Mouse (Mus musculus) embryonic facial prominence, embryonic 15.5 days (tissue): ENCODE measurements around the gene Gramd4. TPM values are rescaled to one million over a fixed set of nuclear protein-coding genes. Genes with fewer than 3 reads are reported as not detected.

Source experiments
- ATAC-seq: fragments of 200-750 bp; cut with Nextera tagmentation; 2 replicates; pipeline ENCODE4 v1.8.0; 2017; ENCODE audit warnings: low read depth, moderate TSS enrichment; ENCODE audit not compliant: insufficient number of reproducible peaks, low FRiP score, low TSS enrichment
- H3K27ac ChIP-seq: fragments of 300-500 bp; sonication (generic); replicated peaks from 2 replicates; pipeline ENCODE4 v1.5.1; 2015; ENCODE audit warnings: mild to moderate bottlenecking, inconsistent platforms
- H3K27me3 ChIP-seq: fragments of 300-500 bp; sonication (generic); 2 replicates; pipeline ENCODE4 v1.6.1; 2015; ENCODE audit warnings: inconsistent platforms
- H3K36me3 ChIP-seq: fragments of 300-500 bp; sonication (generic); 2 replicates; pipeline ENCODE4 v1.6.1; 2015; ENCODE audit warnings: mild to moderate bottlenecking, inconsistent platforms
- H3K4me1 ChIP-seq: fragments of 300-500 bp; sonication (generic); 2 replicates; pipeline ENCODE4 v1.6.1; 2015; ENCODE audit warnings: inconsistent platforms
- H3K4me2 ChIP-seq: fragments of 300-500 bp; sonication (generic); replicated peaks from 2 replicates; pipeline ENCODE4 v1.6.1; 2015; ENCODE audit warnings: mild to moderate bottlenecking, inconsistent platforms
- H3K4me3 ChIP-seq: fragments of 300-500 bp; sonication (generic); replicated peaks from 2 replicates; pipeline ENCODE4 v1.5.1; 2015; ENCODE audit warnings: mild to moderate bottlenecking, inconsistent platforms
- H3K9ac ChIP-seq: fragments of 300-500 bp; sonication (generic); 2 replicates; pipeline ENCODE4 v1.6.1; 2015; ENCODE audit warnings: inconsistent platforms
- H3K9me3 ChIP-seq: fragments of 300-500 bp; sonication (generic); replicated peaks from 2 replicates; pipeline ENCODE4 v1.6.1; 2016; ENCODE audit warnings: inconsistent platforms
- WGBS: fragments of 180-500 bp; shearing (Covaris S2); methylation state at CpG from one replicate; pipeline ENCODE4 v1.1.7; 2015; 5-methylcytosine and 5-hydroxymethylcytosine counted together
- polyA plus RNA-seq: library from polyadenylated mRNA; unstranded; fragments of >200 nt; fragmentation: Nextera tagmentation; extraction: Ambion mirVana; gene quantifications from 2 replicates; pipeline ENCODE4 v1.2.1, GENCODE M21; 2015

Gramd4 gene
- polyA plus RNA-seq, 1 experiment from 2014 or later, result 18.9 TPM

GRCm38 (mm10) chr15:86107831-86108471, 50.5 kb downstream of the Gramd4 start:
- no peak for ATAC-seq
- Histone ChIP-seq H3K9ac (no peak overlapping the region), H3K4me3 (no peak overlapping the region), H3K27ac (no peak overlapping the region), H3K4me2 (no peak overlapping the region), H3K4me1 (peaks cover 38% of the 10 kb centered on the region), H3K9me3 (no peaks in the 10 kb centered on the region), H3K27me3 (no peaks in the 10 kb centered on the region), H3K36me3 (0 out of 2 replicates have a peak, but pooled peaks cover 3% of the 10 kb centered on the region)
- 83% methylated on average over 11 of the region's 11 CpGs for WGBS

GRCm38 (mm10) chr15:86109245-86109644, 51.8 kb downstream of the Gramd4 start:
- Histone ChIP-seq H3K4me2 (0 out of 2 replicates have a peak overlapping the region, but pooled peaks have one; percentile 1), H3K27ac (peak overlapping the region; percentile 44; the same call in 1 of the 2 replicates), H3K9me3 (no peaks in the 10 kb centered on the region), H3K36me3 (no peaks in the 10 kb centered on the region), H3K27me3 (no peaks in the 10 kb centered on the region), H3K4me1 (peaks cover 46% of the 10 kb centered on the region), H3K9ac (no peak overlapping the region), H3K4me3 (no peak overlapping the region)
- ATAC-seq, result no peak
- 76% methylated on average over 7 of the region's 7 CpGs for WGBS

- H3K36me3 ChIP-seq, result no peaks in the 10 kb centered on the region
- H3K4me2 ChIP-seq, result 0 out of 2 replicates have a peak overlapping the region, but pooled peaks have one; percentile 1
- H3K9ac ChIP-seq, result no peak overlapping the region
- ATAC-seq, result no peak
- no peaks in the 10 kb centered on the region for H3K27me3 ChIP-seq
- H3K9me3 ChIP-seq, result no peaks in the 10 kb centered on the region
- H3K27ac ChIP-seq, result peak overlapping the region; percentile 44; the same call in 1 of the 2 replicates
- WGBS, result 59% methylated on average over 8 of the region's 8 CpGs
- H3K4me3 ChIP-seq, result no peak overlapping the region
- peaks cover 46% of the 10 kb centered on the region for H3K4me1 ChIP-seq
Observed at GRCm38 (mm10) chr15:86109650-86110211, 52.2 kb downstream of the Gramd4 start.

GRCm38 (mm10) chr15:86110361-86111103, 53.0 kb downstream of the Gramd4 start:
- ATAC-seq, result peak; percentile 39; the same call in 1 of the 2 replicates
- Histone ChIP-seq H3K27ac (no peak overlapping the region), H3K4me3 (no peak overlapping the region), H3K9me3 (no peaks in the 10 kb centered on the region), H3K4me1 (peaks cover 46% of the 10 kb centered on the region), H3K36me3 (no peaks in the 10 kb centered on the region), H3K9ac (no peak overlapping the region), H3K4me2 (no peak overlapping the region), H3K27me3 (no peaks in the 10 kb centered on the region)
- WGBS, result 71% methylated on average over 10 of the region's 10 CpGs

GRCm38 (mm10) chr15:86112707-86113341, 55.3 kb downstream of the Gramd4 start:
- Histone ChIP-seq H3K4me3 (no peak overlapping the region), H3K4me2 (peak overlapping the region; percentile 17; the same call in 1 of the 2 replicates), H3K36me3 (no peaks in the 10 kb centered on the region), H3K9ac (no peak overlapping the region), H3K4me1 (peaks cover 48% of the 10 kb centered on the region), H3K27ac (peak overlapping the region; percentile 68), H3K27me3 (no peaks in the 10 kb centered on the region), H3K9me3 (no peaks in the 10 kb centered on the region)
- no peak for ATAC-seq
- WGBS, result 15% methylated on average over 10 of the region's 10 CpGs

- Histone ChIP-seq H3K27ac (peak overlapping the region; percentile 68), H3K27me3 (no peaks in the 10 kb centered on the region), H3K36me3 (no peaks in the 10 kb centered on the region), H3K4me3 (no peak overlapping the region), H3K4me1 (peaks cover 47% of the 10 kb centered on the region), H3K9ac (no peak overlapping the region), H3K9me3 (no peaks in the 10 kb centered on the region), H3K4me2 (peak overlapping the region; percentile 17; the same call in 1 of the 2 replicates)
- ATAC-seq, result no peak
- WGBS, result 11% methylated on average over 9 of the region's 9 CpGs
Observed at GRCm38 (mm10) chr15:86113342-86113710, 55.8 kb downstream of the Gramd4 start.

- Histone ChIP-seq H3K27me3 (no peaks in the 10 kb centered on the region), H3K4me1 (peaks cover 23% of the 10 kb centered on the region), H3K27ac (no peak overlapping the region), H3K9me3 (no peaks in the 10 kb centered on the region), H3K9ac (no peak overlapping the region), H3K4me2 (no peak overlapping the region), H3K4me3 (no peak overlapping the region), H3K36me3 (peaks cover 13% of the 10 kb centered on the region; the same call in 1 of the 2 replicates)
- 62% methylated on average over 5 of the region's 5 CpGs for WGBS
- no peak for ATAC-seq
Observed at GRCm38 (mm10) chr15:86116421-86116820, 58.9 kb downstream of the Gramd4 start.

GRCm38 (mm10) chr15:86117115-86118100, 59.9 kb downstream of the Gramd4 start:
- no peak overlapping the region for H3K27ac ChIP-seq
- WGBS, result 52% methylated on average over 15 of the region's 15 CpGs
- H3K27me3 ChIP-seq, result no peaks in the 10 kb centered on the region
- ATAC-seq, result no peak
- H3K36me3 ChIP-seq, result peaks cover 23% of the 10 kb centered on the region; the same call in 1 of the 2 replicates
- H3K4me1 ChIP-seq, result peaks cover 19% of the 10 kb centered on the region
- no peak overlapping the region for H3K9ac ChIP-seq
- H3K4me2 ChIP-seq, result no peak overlapping the region
- no peaks in the 10 kb centered on the region for H3K9me3 ChIP-seq
- H3K4me3 ChIP-seq, result no peak overlapping the region

GRCm38 (mm10) chr15:86119186-86119585, 61.7 kb downstream of the Gramd4 start:
- Histone ChIP-seq H3K27ac (no peak overlapping the region), H3K36me3 (peaks cover 34% of the 10 kb centered on the region), H3K4me2 (no peak overlapping the region), H3K4me3 (no peak overlapping the region), H3K4me1 (0 out of 2 replicates have a peak, but pooled peaks cover 6% of the 10 kb centered on the region), H3K27me3 (no peaks in the 10 kb centered on the region), H3K9me3 (no peaks in the 10 kb centered on the region), H3K9ac (no peak overlapping the region)
- no peak for ATAC-seq
- WGBS, result 86% methylated on average over 7 of the region's 7 CpGs

GRCm38 (mm10) chr15:86122261-86122949, 64.9 kb downstream of the Gramd4 start:
- H3K36me3 ChIP-seq, result peaks cover 49% of the 10 kb centered on the region

More at GRCm38 (mm10) chr15:86122261-86122949, 64.9 kb downstream of the Gramd4 start:
- H3K27ac ChIP-seq, result no peak overlapping the region
- H3K4me2 ChIP-seq, result no peak overlapping the region
- no peaks in the 10 kb centered on the region for H3K9me3 ChIP-seq
- 0 out of 2 replicates have a peak, but pooled peaks cover 6% of the 10 kb centered on the region for H3K4me1 ChIP-seq
- 87% methylated on average over 9 of the region's 9 CpGs for WGBS
- no peak overlapping the region for H3K9ac ChIP-seq
- no peaks in the 10 kb centered on the region for H3K27me3 ChIP-seq
- no peak overlapping the region for H3K4me3 ChIP-seq
- ATAC-seq, result no peak
